Comparison of ENCODE assay signal across 28 mouse cellular contexts in the genomic region with DNA sequence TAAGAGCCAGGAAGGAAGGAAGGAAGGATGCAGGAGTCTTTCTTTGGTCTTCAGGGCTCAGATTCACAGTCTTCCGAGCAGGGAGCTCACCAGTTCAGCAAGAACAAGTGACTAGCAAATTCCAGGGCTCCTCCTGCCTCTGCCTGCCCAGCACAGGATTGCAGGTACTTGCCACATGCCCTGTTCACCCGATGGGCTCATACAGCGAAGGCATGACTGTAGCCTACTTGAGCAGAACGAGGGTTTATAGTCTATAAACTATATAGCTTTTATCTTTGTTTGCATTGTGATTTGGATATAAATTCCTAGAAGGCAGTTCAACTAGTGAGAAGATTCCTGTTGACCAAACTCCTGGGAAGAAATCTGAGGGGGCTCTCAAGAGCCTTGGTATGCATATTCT. TPM values are rescaled to one million over a fixed set of nuclear protein-coding genes. Genes with fewer than 3 reads are reported as not detected.
DNase-seq lines count a peak whose midpoint lies in the region; ATAC-seq and TF ChIP-seq lines count a peak whose summit lies in the region.
"Had no signal": no experiment of that assay in that cellular context is flagged by ENCODE, and none has a peak within 500 bp of the region (broad histone marks: within the 10 kb centered on the region; RNA-seq: fewer than 3 reads in every experiment).

No protein-coding gene starts in this region.

- TF ChIP-seq POLR2A in testis, adult 2 months (IDR thresholded peaks at IDR 0.05; ENCODE audit: control insufficient read depth, low read depth, low read length): no peak

- H3K27ac ChIP-seq in testis, adult 2 months (ENCODE audit: control insufficient read depth, insufficient read depth, low read depth, low read length): no peak overlapping the region
- no peak overlapping the region for H3K27ac ChIP-seq in stomach, postnatal 0 days (replicated peaks)
- H3K27ac ChIP-seq: embryonic facial prominence, embryonic 13.5 days; embryonic facial prominence, embryonic 15.5 days; forebrain, embryonic 10.5 days; forebrain, embryonic 12.5 days had no signal

- H3K4me1 ChIP-seq in testis, adult 2 months (ENCODE audit: control insufficient read depth, insufficient read depth, low read length): peaks cover 3% of the 10 kb centered on the region; the same call in 1 of the 2 replicates
- no peaks in the 10 kb centered on the region; the same call in 1 of the 2 replicates for H3K4me1 ChIP-seq in stomach, postnatal 0 days (replicated peaks; ENCODE audit: control insufficient read depth, insufficient read depth)
- H3K4me1 ChIP-seq: embryonic facial prominence, embryonic 13.5 days; embryonic facial prominence, embryonic 15.5 days; forebrain, embryonic 10.5 days; forebrain, embryonic 12.5 days had no signal

- peak; percentile 40; the same call in 1 of the 2 replicates for ATAC-seq in stomach, postnatal 0 days (ENCODE audit: low FRiP score, low TSS enrichment)
- ATAC-seq: activated CD4-positive, CD25-positive, alpha-beta regulatory T cell, adult 4 months; CD4-positive, CD25-positive, alpha-beta regulatory T cell, adult 4 months; forebrain, embryonic 14.5 days; forebrain, embryonic 16.5 days; Patski had no signal

- H3K9me3 ChIP-seq in stomach, postnatal 0 days (ENCODE audit: control insufficient read depth, low read length): no peaks in the 10 kb centered on the region
- H3K9me3 ChIP-seq: embryonic facial prominence, embryonic 13.5 days; embryonic facial prominence, embryonic 15.5 days; forebrain, embryonic 10.5 days; forebrain, embryonic 12.5 days; G1E had no signal

- no peak overlapping the region for H3K4me2 ChIP-seq in stomach, postnatal 0 days (replicated peaks; ENCODE audit: low read depth)
- H3K4me2 ChIP-seq: embryonic facial prominence, embryonic 13.5 days; embryonic facial prominence, embryonic 15.5 days; forebrain, embryonic 12.5 days had no signal

- TF ChIP-seq EP300 in stomach, postnatal 0 days (optimal IDR thresholded peaks at IDR 0.05): no peak

- H3K4me3 ChIP-seq in testis, adult 2 months (ENCODE audit: control insufficient read depth, low read depth, low read length): peak overlapping the region; percentile 67
- H3K4me3 ChIP-seq in stomach, postnatal 0 days (ENCODE audit: low read depth, low read length): no peak overlapping the region
- H3K4me3 ChIP-seq: embryonic facial prominence, embryonic 13.5 days; embryonic facial prominence, embryonic 15.5 days; erythroblast, embryonic 14.5 days; forebrain, embryonic 10.5 days; forebrain, embryonic 12.5 days had no signal

- no peaks in the 10 kb centered on the region for H3K36me3 ChIP-seq in testis, adult 2 months (ENCODE audit: control insufficient read depth, insufficient read depth, low read length)
- H3K36me3 ChIP-seq in stomach, postnatal 0 days (ENCODE audit: control insufficient read depth, insufficient read depth, low read length): no peaks in the 10 kb centered on the region
- H3K36me3 ChIP-seq: embryonic facial prominence, embryonic 13.5 days; embryonic facial prominence, embryonic 15.5 days; forebrain, embryonic 10.5 days; forebrain, embryonic 12.5 days; G1E had no signal

- peak; percentile 51 for DNase-seq in heart, adult 11 months
- DNase-seq in heart, adult 8-10 months (ENCODE audit: low spot score): no peak
- no peak for DNase-seq in testis, postnatal 14 days (ENCODE audit: low spot score)
- DNase-seq in stomach, postnatal 0 days (ENCODE audit: low spot score): peak; percentile 41
- no peak for DNase-seq in cerebellum, postnatal 4 days (ENCODE audit: low spot score in 2 of 2)
- DNase-seq: adrenal gland, adult 8-10 months; adrenal gland, postnatal 14 days; adrenal gland, postnatal 36 days; B cell, adult 2 months; cerebellum, adult 11-12 months; cerebellum, adult 2 months; cerebellum, adult 9-10 months; cerebellum, postnatal 10 days; cerebellum, postnatal 25 days; embryo, embryonic 11 days had no signal

- no peaks in the 10 kb centered on the region for H3K27me3 ChIP-seq in testis, adult 2 months (ENCODE audit: control insufficient read depth, insufficient read depth, low read length)
- H3K27me3 ChIP-seq in stomach, postnatal 0 days (ENCODE audit: control insufficient read depth, insufficient read depth, low read length): no peaks in the 10 kb centered on the region
- H3K27me3 ChIP-seq: CH12.LX; embryonic facial prominence, embryonic 13.5 days; embryonic facial prominence, embryonic 15.5 days; forebrain, embryonic 12.5 days; Patski had no signal

- WGBS in stomach, postnatal 0 days: 56% methylated on average over 4 of the region's 4 CpGs

- TF ChIP-seq CTCF in testis, adult 2 months (IDR thresholded peaks at IDR 0.05; ENCODE audit: control insufficient read depth, insufficient read depth, insufficient replicate concordance, low read depth, low read length): no peak
- no peak for TF ChIP-seq CTCF in stomach, postnatal 0 days (IDR thresholded peaks at IDR 0.05; ENCODE audit: low read depth)

- no peak overlapping the region for H3K9ac ChIP-seq in stomach, postnatal 0 days (ENCODE audit: low read length)
- H3K9ac ChIP-seq: embryonic facial prominence, embryonic 13.5 days; embryonic facial prominence, embryonic 15.5 days; forebrain, embryonic 12.5 days had no signal

RNA-seq across cellular contexts. Expression of gene Zfp281, which starts 18.4 kb away (rescaled TPM):
- total RNA-seq in heart, adult 8-10 months (2022): 10 to 100 TPM in 2 of 4 experiments, 1 to 10 TPM in 2; 9.4 to 11.1 (median 10.1) TPM
- 2.0 and 2.3 TPM in 2 replicates for polyA plus RNA-seq in testis, adult 2 months (2012; rRNA removed)
- polyA plus RNA-seq in stomach, postnatal 0 days (2015; fragmentation: Nextera tagmentation; extraction: Ambion mirVana): 7.4 and 7.5 TPM in 2 replicates

Comparison
In these comparisons a context has a peak if more than half of its experiments do, and no peak if none do; other contexts are left out.
1. DNase-seq: peak in heart, adult 11 months (single experiment) and stomach, postnatal 0 days (single experiment); none in heart, adult 8-10 months (single experiment), testis, postnatal 14 days (single experiment) and cerebellum, postnatal 4 days (0 of 2).